Comparison of ENCODE assay signal across 8 mouse cellular contexts in genomic region chr5:135835492-135835858, GRCm38 (mm10). TPM values are rescaled to one million over a fixed set of nuclear protein-coding genes. Genes with fewer than 3 reads are reported as not detected.
DNase-seq lines count a peak whose midpoint lies in the region; ATAC-seq and TF ChIP-seq lines count a peak whose summit lies in the region.

No protein-coding gene starts in this region.

- in situ Hi-C loops in ES-E14 (cut with MboI; ENCODE audit: low sequenced_read_pairs in 2 of 2, unreplicated experiment in 2 of 2): no loop called here

- 5% methylated on average over 12 of the region's 12 CpGs for WGBS in heart, embryonic 16.5 days
- WGBS in forebrain, postnatal 0 days: 6% methylated on average over 12 of the region's 12 CpGs
- WGBS in midbrain, embryonic 10.5 days: under 1% methylated on average over 12 of the region's 12 CpGs

- DNase-seq in heart, postnatal 10 days: no peak
- no peak for DNase-seq in ES-E14 (ENCODE audit: low read depth, low spot score)
- no peak for DNase-seq in forebrain, postnatal 0 days
- DNase-seq in midbrain, embryonic 10.5 days (ENCODE audit: low spot score): no peak
- no peak for DNase-seq in layer of hippocampus, adult 9-10 months (ENCODE audit: low spot score)
- no peak for DNase-seq in cerebellum, postnatal 4 days (ENCODE audit: low spot score in 2 of 2)

- peak overlapping the region; percentile 57 for H3K4me3 ChIP-seq in heart, embryonic 16.5 days (ENCODE audit: low read length)
- peak overlapping the region; percentile 70 to 76 for H3K4me3 ChIP-seq in ES-E14 (ENCODE audit: insufficient read depth in 1 of 2, low read depth in 1 of 2, low read length in 2 of 2, poor library complexity in 1 of 2, severe bottlenecking in 1 of 2)
- H3K4me3 ChIP-seq in forebrain, postnatal 0 days (ENCODE audit: low read depth, low read length): peak overlapping the region; percentile 48
- H3K4me3 ChIP-seq in midbrain, embryonic 10.5 days: peak overlapping the region; percentile 69

- H3K9me3 ChIP-seq in heart, embryonic 16.5 days (replicated peaks; ENCODE audit: control insufficient read depth, low read length): no peaks in the 10 kb centered on the region
- H3K9me3 ChIP-seq in ES-E14 (ENCODE audit: control insufficient read depth, insufficient read depth, low read depth, low read length): no peaks in the 10 kb centered on the region
- no peaks in the 10 kb centered on the region for H3K9me3 ChIP-seq in forebrain, postnatal 0 days (ENCODE audit: low read length)
- no peaks in the 10 kb centered on the region for H3K9me3 ChIP-seq in midbrain, embryonic 10.5 days (replicated peaks)

- H3K36me3 ChIP-seq in heart, embryonic 16.5 days (ENCODE audit: control insufficient read depth, insufficient read depth): no peaks in the 10 kb centered on the region
- no peaks in the 10 kb centered on the region for H3K36me3 ChIP-seq in ES-E14 (ENCODE audit: control insufficient read depth, insufficient read depth, low read length, poor library complexity, severe bottlenecking)
- H3K36me3 ChIP-seq in forebrain, postnatal 0 days (ENCODE audit: insufficient read depth): peaks cover 3% of the 10 kb centered on the region; the same call in 1 of the 2 replicates
- H3K36me3 ChIP-seq in midbrain, embryonic 10.5 days: no peaks in the 10 kb centered on the region

- H3K9ac ChIP-seq in heart, embryonic 16.5 days (ENCODE audit: low read length): no peak overlapping the region
- no peak overlapping the region; the same call in 1 of the 2 replicates for H3K9ac ChIP-seq in ES-E14 (ENCODE audit: insufficient read depth, low read depth, low read length, poor library complexity, severe bottlenecking)
- peak overlapping the region; percentile 59 for H3K9ac ChIP-seq in forebrain, postnatal 0 days

- peaks cover 21% of the 10 kb centered on the region for H3K27me3 ChIP-seq in heart, embryonic 16.5 days (ENCODE audit: control insufficient read depth, insufficient read depth, low read length)
- H3K27me3 ChIP-seq in forebrain, postnatal 0 days (ENCODE audit: insufficient read depth, low read length): no peaks in the 10 kb centered on the region
- H3K27me3 ChIP-seq in midbrain, embryonic 10.5 days (ENCODE audit: low read depth, poor library complexity, severe bottlenecking): peaks cover 42% of the 10 kb centered on the region

- H3K4me1 ChIP-seq in heart, embryonic 16.5 days (ENCODE audit: control insufficient read depth, insufficient read depth, low read length): peaks cover 11% of the 10 kb centered on the region
- peaks cover 0 to 15% of the 10 kb centered on the region in 2 experiments; a peak in 2 of 4 replicates for H3K4me1 ChIP-seq in ES-E14 (ENCODE audit: control insufficient read depth in 2 of 2, insufficient read depth in 2 of 2, low read length in 2 of 2, poor library complexity in 1 of 2)
- peaks cover 6% of the 10 kb centered on the region; the same call in 1 of the 2 replicates for H3K4me1 ChIP-seq in forebrain, postnatal 0 days (ENCODE audit: insufficient read depth)
- peaks cover 23% of the 10 kb centered on the region for H3K4me1 ChIP-seq in midbrain, embryonic 10.5 days

- H3K4me2 ChIP-seq in heart, embryonic 16.5 days (ENCODE audit: low read depth, low read length): peak overlapping the region; percentile 90
- peak overlapping the region; percentile 85 for H3K4me2 ChIP-seq in forebrain, postnatal 0 days (ENCODE audit: low read depth)

- no peak for ATAC-seq in heart, embryonic 16.5 days (replicated peaks; ENCODE audit: extremely low read depth, insufficient read depth, low FRiP score)
- peak; percentile 35; the same call in 1 of the 2 replicates for ATAC-seq in forebrain, postnatal 0 days
- ATAC-seq in erythroid progenitor cell, adult 5-6 weeks (replicated peaks; ENCODE audit: low FRiP score, poor library complexity, severe bottlenecking): no peak

- intact Hi-C loops in heart, postnatal 10 days (cut with DNase I): no loop called here

- no peak for TF ChIP-seq CTCF in forebrain, postnatal 0 days (IDR thresholded peaks at IDR 0.05; ENCODE audit: low read depth)

- H3K27ac ChIP-seq in heart, embryonic 16.5 days (ENCODE audit: low read length): no peak overlapping the region
- H3K27ac ChIP-seq in ES-E14 (ENCODE audit: insufficient read depth, low read depth, low read length, poor library complexity, severe bottlenecking): no peak overlapping the region
- peak overlapping the region; percentile 83 for H3K27ac ChIP-seq in forebrain, postnatal 0 days (ENCODE audit: low read depth, low read length)
- H3K27ac ChIP-seq in midbrain, embryonic 10.5 days (replicated peaks): peak overlapping the region; percentile 77; the same call in 1 of the 2 replicates

TF ChIP-seq in ES-E14, 5 proteins besides CTCF, POLR2A, EP300 and RAD21:
- TF ChIP-seq ZC3H11A (IDR thresholded peaks at IDR 0.05; ENCODE audit: borderline replicate concordance, low read depth, low read length) (no peak), MAFK (IDR thresholded peaks at IDR 0.05; ENCODE audit: insufficient read depth, low read depth, low read length) (no peak), HCFC1 (IDR thresholded peaks at IDR 0.05; ENCODE audit: borderline replicate concordance, insufficient read depth, low read length) (no peak), CHD2 (IDR thresholded peaks at IDR 0.05; ENCODE audit: low read depth, low read length) (no peak), ZNF384 (IDR thresholded peaks at IDR 0.05; ENCODE audit: low read depth, low read length) (no peak)

RNA-seq across cellular contexts. Expression of gene Srrm3, which starts 28.8 kb away (rescaled TPM):
- polyA plus RNA-seq in heart, embryonic 16.5 days (2015; fragmentation: Nextera tagmentation; extraction: Ambion mirVana): 0.07 and 0.09 TPM in 2 replicates
- total RNA-seq in heart, postnatal 10 days (2021): under 1 TPM; 0.24 to 0.25 TPM
- 0.18 and 0.90 TPM in 2 replicates for total RNA-seq in ES-E14 (2012; rRNA removed)
- total RNA-seq in forebrain, postnatal 0 days (2014; rRNA removed): 60.2 and 70.5 TPM in 2 replicates
- 39.4 and 44.6 TPM in 2 replicates for polyA plus RNA-seq in forebrain, postnatal 0 days (2015; fragmentation: Nextera tagmentation; extraction: Ambion mirVana)
- 14.0 and 26.1 TPM in 2 replicates for polyA plus RNA-seq in midbrain, embryonic 10.5 days (2016; fragmentation: Nextera tagmentation; extraction: Ambion mirVana)
- total RNA-seq in erythroid progenitor cell, adult 5-6 weeks (2015; ENCODE audit: low replicate concordance): not detected in 2 replicates
- not detected in 2 replicates for total RNA-seq in erythroid progenitor cell, adult 5-6 weeks (2017; ENCODE audit: low replicate concordance)

RNA-seq across cellular contexts. Expression of gene Hspb1, which starts 52.2 kb away (rescaled TPM):
- 794 and 965 TPM in 2 replicates for polyA plus RNA-seq in heart, embryonic 16.5 days (2015; fragmentation: Nextera tagmentation; extraction: Ambion mirVana)
- total RNA-seq in heart, postnatal 10 days (2021): 100 to 1,000 TPM; 304 to 329 TPM
- total RNA-seq in ES-E14 (2012; rRNA removed): 630 and 878 TPM in 2 replicates
- 9.8 and 11.5 TPM in 2 replicates for total RNA-seq in forebrain, postnatal 0 days (2014; rRNA removed)
- polyA plus RNA-seq in forebrain, postnatal 0 days (2015; fragmentation: Nextera tagmentation; extraction: Ambion mirVana): 9.2 and 11.2 TPM in 2 replicates
- polyA plus RNA-seq in midbrain, embryonic 10.5 days (2016; fragmentation: Nextera tagmentation; extraction: Ambion mirVana): 7.8 and 8.5 TPM in 2 replicates
- total RNA-seq in erythroid progenitor cell, adult 5-6 weeks (2015; ENCODE audit: low replicate concordance): not detected in 2 replicates
- not detected in 2 replicates for total RNA-seq in erythroid progenitor cell, adult 5-6 weeks (2017; ENCODE audit: low replicate concordance)

RNA-seq across cellular contexts. Expression of gene Mdh2, which starts 57.2 kb away (rescaled TPM):
- polyA plus RNA-seq in heart, embryonic 16.5 days (2015; fragmentation: Nextera tagmentation; extraction: Ambion mirVana): 1,315 and 1,333 TPM in 2 replicates
- 1,000 to 10,000 TPM; 1,661 to 1,664 TPM for total RNA-seq in heart, postnatal 10 days (2021)
- total RNA-seq in ES-E14 (2012; rRNA removed): 181 and 223 TPM in 2 replicates
- 115 and 132 TPM in 2 replicates for total RNA-seq in forebrain, postnatal 0 days (2014; rRNA removed)
- 663 and 665 TPM in 2 replicates for polyA plus RNA-seq in forebrain, postnatal 0 days (2015; fragmentation: Nextera tagmentation; extraction: Ambion mirVana)
- 616 and 619 TPM in 2 replicates for polyA plus RNA-seq in midbrain, embryonic 10.5 days (2016; fragmentation: Nextera tagmentation; extraction: Ambion mirVana)
- 156 and 193 TPM in 2 replicates for total RNA-seq in erythroid progenitor cell, adult 5-6 weeks (2015; ENCODE audit: low replicate concordance)
- total RNA-seq in erythroid progenitor cell, adult 5-6 weeks (2017; ENCODE audit: low replicate concordance): 74.0 and 81.6 TPM in 2 replicates

RNA-seq across cellular contexts. Expression of gene Styxl1, which starts 57.3 kb away (rescaled TPM):
- polyA plus RNA-seq in heart, embryonic 16.5 days (2015; fragmentation: Nextera tagmentation; extraction: Ambion mirVana): 0.15 and 0.56 TPM in 2 replicates
- not detected for total RNA-seq in heart, postnatal 10 days (2021)
- total RNA-seq in ES-E14 (2012; rRNA removed): not detected in 2 replicates
- total RNA-seq in forebrain, postnatal 0 days (2014; rRNA removed): 0.29 and 0.54 TPM in 2 replicates
- polyA plus RNA-seq in forebrain, postnatal 0 days (2015; fragmentation: Nextera tagmentation; extraction: Ambion mirVana): 0.25 and 1.0 TPM in 2 replicates
- polyA plus RNA-seq in midbrain, embryonic 10.5 days (2016; fragmentation: Nextera tagmentation; extraction: Ambion mirVana): 0.41 TPM in 1 of 2 replicates, not detected in the other
- not detected in 2 replicates for total RNA-seq in erythroid progenitor cell, adult 5-6 weeks (2015; ENCODE audit: low replicate concordance)
- total RNA-seq in erythroid progenitor cell, adult 5-6 weeks (2017; ENCODE audit: low replicate concordance): not detected in 2 replicates

Comparison
In these comparisons a context has a peak if more than half of its experiments do, and no peak if none do; other contexts are left out.
1. H3K27ac ChIP-seq: peak in forebrain, postnatal 0 days (single experiment) and midbrain, embryonic 10.5 days (single experiment); none in heart, embryonic 16.5 days (single experiment) and ES-E14 (single experiment).
2. RNA of gene Srrm3, which starts 28.8 kb away (total RNA-seq): 60.2 to 70.5 TPM in forebrain, postnatal 0 days; 0.24 to 0.25 TPM in heart, postnatal 10 days, 0.18 to 0.90 TPM in ES-E14 and not detected in erythroid progenitor cell, adult 5-6 weeks; every median in the first group is over 10 times any median in the second.
3. RNA of gene Hspb1, which starts 52.2 kb away (total RNA-seq): 630 to 878 TPM in ES-E14 and 304 to 329 TPM in heart, postnatal 10 days; 9.8 to 11.5 TPM in forebrain, postnatal 0 days and not detected in erythroid progenitor cell, adult 5-6 weeks; every median in the first group is over 10 times any median in the second.
4. Peak in every context shown above with its lines, with median percentiles within 50 percentile points of each other: H3K4me3 ChIP-seq.